Mouse (Mus musculus): ENCODE data around the gene C1qtnf3.

- TF ChIP-seq CTCF (conservative IDR thresholded peaks at IDR 0.05; ENCODE audit: low read length) (no peak), NANOG (IDR thresholded peaks at IDR 0.05; ENCODE audit: borderline replicate concordance, low read length) (peak; percentile 97), POU5F1 (IDR thresholded peaks at IDR 0.05; ENCODE audit: borderline replicate concordance, low read length) (no peak)
Measured at GRCm38 (mm10) chr15:10977151-10977550, 25.0 kb downstream of the C1qtnf3 start.

Measured in E14TG2a.4 (cell line).